Mouse (Mus musculus): ENCODE measurements around the gene Hoxa3. TPM values are rescaled to one million over a fixed set of nuclear protein-coding genes. Genes with fewer than 3 reads are reported as not detected.

Gene Hoxa3
- polyA plus RNA-seq, 1 experiment from 2014 or later: 13.7 TPM

DNA sequence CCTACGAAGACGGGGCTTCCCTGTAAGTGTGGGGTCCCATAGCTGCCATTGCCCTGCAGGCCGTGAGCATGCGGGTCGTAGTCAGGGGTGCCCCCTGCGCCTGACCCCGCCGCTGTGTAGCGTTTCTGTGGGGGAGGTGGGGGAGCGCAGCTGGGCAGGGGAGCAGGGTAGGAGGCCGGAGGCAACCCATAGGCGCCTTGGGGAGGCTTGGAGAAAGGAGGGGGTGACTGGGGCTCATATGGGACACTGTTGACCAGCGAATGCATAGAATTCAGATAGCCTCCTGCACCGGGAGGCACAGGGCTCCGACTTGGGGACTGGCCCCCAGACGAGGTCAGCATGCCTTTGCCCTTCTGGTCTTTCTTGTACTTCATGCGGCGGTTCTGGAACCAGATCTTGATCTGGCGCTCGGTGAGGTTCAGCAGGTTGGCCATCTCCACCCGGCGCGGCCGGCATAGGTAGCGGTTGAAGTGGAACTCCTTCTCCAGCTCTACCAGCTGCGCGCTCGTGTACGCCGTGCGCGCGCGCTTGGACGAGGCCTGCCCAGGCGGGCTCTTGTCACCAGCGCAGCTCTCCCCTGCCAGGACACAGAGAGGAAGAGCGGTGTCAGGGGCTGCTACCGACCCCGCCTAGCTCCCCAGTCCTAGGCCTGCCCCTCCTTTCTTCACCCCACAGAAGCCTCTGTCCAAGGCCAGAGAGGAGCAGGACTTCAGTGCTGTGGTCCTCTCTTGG lies 42.8 kb downstream of the Hoxa3 start:
- WGBS: 1% methylated on average over 40 of the region's 40 CpGs

GRCm38 (mm10) chr6:52169499-52170165 lies 43.5 kb downstream of the Hoxa3 start:
- Histone ChIP-seq H3K4me3 (peak overlapping the region; percentile 66), H3K36me3 (no peaks in the 10 kb centered on the region), H3K9ac (peak overlapping the region; percentile 97), H3K4me1 (peaks cover 27% of the 10 kb centered on the region), H3K27me3 (peaks cover 71% of the 10 kb centered on the region), H3K4me2 (replicated peaks) (peak overlapping the region; percentile 88), H3K9me3 (replicated peaks) (no peaks in the 10 kb centered on the region), H3K27ac (peak overlapping the region; percentile 99)
- ATAC-seq (ENCODE audit: low FRiP score): no peak
- 6% methylated on average over 16 of the region's 16 CpGs for WGBS

More for the DNA sequence above, 42.8 kb downstream of the Hoxa3 start:
- 0 out of 2 replicates have a peak, but pooled peaks have one; percentile 5 for ATAC-seq (ENCODE audit: low FRiP score)
- Histone ChIP-seq H3K4me1 (peaks cover 27% of the 10 kb centered on the region), H3K9me3 (replicated peaks) (no peaks in the 10 kb centered on the region), H3K27ac (peak overlapping the region; percentile 99), H3K9ac (peak overlapping the region; percentile 97), H3K27me3 (peaks cover 72% of the 10 kb centered on the region), H3K4me2 (replicated peaks) (peak overlapping the region; percentile 88), H3K4me3 (peak overlapping the region; percentile 66), H3K36me3 (no peaks in the 10 kb centered on the region)

DNA sequence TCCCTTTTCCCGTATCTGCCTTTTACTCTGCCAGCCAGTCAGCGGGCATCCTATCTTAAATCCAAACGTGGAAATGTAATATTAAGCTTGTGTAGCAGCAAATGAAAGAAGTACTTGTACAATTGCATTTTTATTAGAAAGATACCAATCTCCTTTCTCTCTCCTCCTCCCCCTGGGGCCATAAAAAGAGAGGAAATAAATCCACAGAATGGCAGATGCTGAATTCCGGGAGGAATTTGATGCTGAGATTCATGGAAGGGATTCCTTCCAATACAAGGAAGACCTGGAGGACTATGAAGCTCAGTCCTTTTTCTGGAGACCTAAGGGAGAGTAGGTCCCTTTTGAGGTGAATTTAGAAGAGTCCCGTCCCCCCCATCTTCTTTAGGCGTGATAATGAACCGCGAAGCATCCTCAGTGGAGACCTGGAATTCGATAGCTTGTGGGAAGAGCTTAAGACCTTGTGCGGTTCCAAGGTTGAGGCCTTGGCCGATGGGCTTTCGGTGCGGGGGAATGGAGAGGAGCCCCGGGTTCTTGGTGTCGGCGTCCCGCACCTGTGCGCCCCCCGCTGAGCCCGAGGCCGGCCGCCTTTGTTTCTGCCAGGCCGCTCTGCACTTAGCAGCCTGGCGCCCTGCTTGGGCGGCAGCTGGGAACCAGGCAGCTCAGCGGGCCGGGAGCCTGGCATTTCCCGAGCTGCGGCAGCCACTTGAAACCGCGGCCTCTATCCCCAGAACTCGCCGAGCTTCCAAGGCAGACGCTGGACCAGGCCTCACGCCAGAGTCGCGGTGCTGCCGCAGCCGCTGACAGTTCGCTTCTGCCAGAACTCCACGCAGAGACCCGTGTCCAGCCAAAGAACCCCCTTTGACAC lies 44.7 kb downstream of the Hoxa3 start:
- Histone ChIP-seq H3K9ac (peak overlapping the region; percentile 97), H3K4me2 (replicated peaks) (peak overlapping the region; percentile 88), H3K4me1 (peaks cover 27% of the 10 kb centered on the region), H3K9me3 (replicated peaks) (no peaks in the 10 kb centered on the region), H3K27ac (peak overlapping the region; percentile 99), H3K4me3 (peak overlapping the region; percentile 66), H3K36me3 (no peaks in the 10 kb centered on the region), H3K27me3 (peaks cover 72% of the 10 kb centered on the region)
- under 1% methylated on average over 41 of the region's 42 CpGs for WGBS
- ATAC-seq (ENCODE audit: low FRiP score): no peak

GRCm38 (mm10) chr6:52167736-52168161 lies 45.4 kb downstream of the Hoxa3 start:
- H3K27ac ChIP-seq: peak overlapping the region; percentile 99
- no peaks in the 10 kb centered on the region for H3K36me3 ChIP-seq
- no peak for ATAC-seq (ENCODE audit: low FRiP score)
- WGBS: under 1% methylated on average over 14 of the region's 14 CpGs
- H3K9me3 ChIP-seq (replicated peaks): no peaks in the 10 kb centered on the region
- peak overlapping the region; percentile 88 for H3K4me2 ChIP-seq (replicated peaks)
- H3K9ac ChIP-seq: peak overlapping the region; percentile 97
- H3K27me3 ChIP-seq: peaks cover 69% of the 10 kb centered on the region
- peaks cover 27% of the 10 kb centered on the region for H3K4me1 ChIP-seq
- H3K4me3 ChIP-seq: peak overlapping the region; percentile 66

GRCm38 (mm10) chr6:52167176-52167575 lies 46.0 kb downstream of the Hoxa3 start:
- peaks cover 63% of the 10 kb centered on the region for H3K27me3 ChIP-seq
- H3K4me3 ChIP-seq: peak overlapping the region; percentile 66
- 8% methylated on average over 1 of the region's 1 CpGs for WGBS
- no peaks in the 10 kb centered on the region for H3K36me3 ChIP-seq
- peak overlapping the region; percentile 97 for H3K9ac ChIP-seq
- H3K4me1 ChIP-seq: peaks cover 23% of the 10 kb centered on the region
- ATAC-seq (ENCODE audit: low FRiP score): no peak
- no peaks in the 10 kb centered on the region for H3K9me3 ChIP-seq (replicated peaks)
- peak overlapping the region; percentile 99 for H3K27ac ChIP-seq
- H3K4me2 ChIP-seq (replicated peaks): peak overlapping the region; percentile 88

GRCm38 (mm10) chr6:52166431-52167077 lies 46.6 kb downstream of the Hoxa3 start:
- peak overlapping the region; percentile 88 for H3K4me2 ChIP-seq (replicated peaks)
- peaks cover 17% of the 10 kb centered on the region for H3K4me1 ChIP-seq
- no peaks in the 10 kb centered on the region for H3K9me3 ChIP-seq (replicated peaks)
- no peaks in the 10 kb centered on the region for H3K36me3 ChIP-seq
- peak overlapping the region; percentile 97 for H3K9ac ChIP-seq
- 4% methylated on average over 4 of the region's 4 CpGs for WGBS
- peak overlapping the region; percentile 99 for H3K27ac ChIP-seq
- peaks cover 57% of the 10 kb centered on the region for H3K27me3 ChIP-seq
- no peak for ATAC-seq (ENCODE audit: low FRiP score)
- peak overlapping the region; percentile 66 for H3K4me3 ChIP-seq

GRCm38 (mm10) chr6:52165441-52166370 lies 47.4 kb downstream of the Hoxa3 start:
- peaks cover 8% of the 10 kb centered on the region for H3K4me1 ChIP-seq
- peak overlapping the region; percentile 66 for H3K4me3 ChIP-seq
- no peak for ATAC-seq (ENCODE audit: low FRiP score)
- H3K4me2 ChIP-seq (replicated peaks): peak overlapping the region; percentile 88
- H3K9me3 ChIP-seq (replicated peaks): no peaks in the 10 kb centered on the region
- peak overlapping the region; percentile 99 for H3K27ac ChIP-seq
- H3K36me3 ChIP-seq: no peaks in the 10 kb centered on the region
- H3K9ac ChIP-seq: peak overlapping the region; percentile 97
- peaks cover 49% of the 10 kb centered on the region for H3K27me3 ChIP-seq
- 1% methylated on average over 28 of the region's 28 CpGs for WGBS

- peaks cover 7% of the 10 kb centered on the region for H3K4me1 ChIP-seq
- peak within 1 kb of the TSS; percentile 66 for H3K4me3 ChIP-seq
- peak within 1 kb of the TSS; percentile 99 for H3K27ac ChIP-seq
- H3K4me2 ChIP-seq (replicated peaks): peak within 1 kb of the TSS; percentile 88
- peak; percentile 77 for ATAC-seq (ENCODE audit: low FRiP score)
- under 1% methylated on average over 25 of the region's 25 CpGs for WGBS
- H3K9ac ChIP-seq: peak within 1 kb of the TSS; percentile 97
- peaks cover 49% of the 10 kb centered on the region for H3K27me3 ChIP-seq
- H3K36me3 ChIP-seq: no peaks in the 10 kb centered on the region
- H3K9me3 ChIP-seq (replicated peaks): no peaks in the 10 kb centered on the region
Observed at GRCm38 (mm10) chr6:52164626-52165440, 48.3 kb downstream of the Hoxa3 start, which contains the start of gene Hoxa2. TSS of gene Hoxa2 (minus strand) at chr6:52164831.

DNA sequence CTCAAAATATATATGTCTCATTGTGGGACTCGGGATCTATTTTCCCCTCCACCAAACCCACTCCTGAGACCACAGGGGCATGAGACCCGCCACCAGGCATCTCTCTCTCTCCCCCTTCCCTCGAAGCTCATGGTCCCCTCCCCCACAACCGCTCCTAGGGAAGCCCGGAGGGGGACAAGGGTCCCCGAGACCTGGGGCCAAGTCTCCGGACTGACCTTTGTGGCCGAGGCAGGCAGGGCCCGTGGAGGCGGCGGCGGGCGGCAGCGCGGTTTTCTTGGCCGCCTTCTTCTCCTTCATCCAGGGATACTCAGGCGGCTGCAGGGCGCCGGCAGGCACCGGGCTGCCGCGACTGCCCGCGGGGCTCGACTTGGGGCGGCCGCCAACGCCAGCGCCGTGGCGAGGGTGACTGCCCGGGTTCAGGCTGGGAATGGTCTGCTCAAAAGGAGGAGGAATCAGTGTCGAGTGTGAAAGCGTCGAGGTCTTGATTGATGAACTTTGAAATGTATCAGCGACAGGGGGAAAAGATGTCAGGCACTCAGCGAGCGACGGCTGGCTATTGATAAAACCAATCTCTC lies 49.0 kb downstream of the Hoxa3 start:
- peak overlapping the region; percentile 97 for H3K9ac ChIP-seq
- ATAC-seq (ENCODE audit: low FRiP score): no peak
- WGBS: under 1% methylated on average over 39 of the region's 39 CpGs
- peak overlapping the region; percentile 99 for H3K27ac ChIP-seq
- no peaks in the 10 kb centered on the region for H3K9me3 ChIP-seq (replicated peaks)
- peaks cover 51% of the 10 kb centered on the region for H3K27me3 ChIP-seq
- H3K4me2 ChIP-seq (replicated peaks): peak overlapping the region; percentile 88
- H3K4me1 ChIP-seq: peaks cover 12% of the 10 kb centered on the region
- peak overlapping the region; percentile 66 for H3K4me3 ChIP-seq
- H3K36me3 ChIP-seq: no peaks in the 10 kb centered on the region

Measured in hindbrain, embryonic 12.5 days (tissue).